Mouse (Mus musculus): ENCODE data around the gene 1700016D06Rik.
A peak's percentile ranks its signal among the peaks of the same experiment; 100 is the strongest.

Gene 1700016D06Rik

GRCm38 (mm10) chr8:11701033-11701362 is at the start of gene 1700016D06Rik:
Gene 1700016D06Rik (minus strand): TSS chr8:11701063.
- no peak for DNase-seq (ENCODE audit: low spot score)

DNA sequence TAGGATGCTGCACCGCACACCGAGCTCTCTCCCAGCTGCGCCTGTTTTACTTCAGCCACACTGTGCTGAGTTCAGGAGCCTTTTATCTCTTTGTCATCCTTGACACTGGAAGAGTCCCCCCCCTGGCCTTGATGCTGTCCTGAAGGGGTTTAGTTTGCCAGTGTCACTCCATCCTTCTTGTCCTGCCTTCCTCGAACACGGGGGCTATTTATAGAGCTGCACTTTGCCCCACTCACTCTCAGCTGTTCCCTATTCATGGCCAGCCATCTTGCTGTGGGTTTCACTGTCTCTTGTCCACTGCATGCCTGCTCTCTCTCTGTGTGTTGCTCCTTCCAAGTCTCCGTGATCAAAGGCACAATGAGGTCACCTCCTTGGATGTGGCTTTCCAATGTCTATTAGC is 48.6 kb upstream of the 1700016D06Rik start:
- DNase-seq (ENCODE audit: low spot score) = no peak

DNA sequence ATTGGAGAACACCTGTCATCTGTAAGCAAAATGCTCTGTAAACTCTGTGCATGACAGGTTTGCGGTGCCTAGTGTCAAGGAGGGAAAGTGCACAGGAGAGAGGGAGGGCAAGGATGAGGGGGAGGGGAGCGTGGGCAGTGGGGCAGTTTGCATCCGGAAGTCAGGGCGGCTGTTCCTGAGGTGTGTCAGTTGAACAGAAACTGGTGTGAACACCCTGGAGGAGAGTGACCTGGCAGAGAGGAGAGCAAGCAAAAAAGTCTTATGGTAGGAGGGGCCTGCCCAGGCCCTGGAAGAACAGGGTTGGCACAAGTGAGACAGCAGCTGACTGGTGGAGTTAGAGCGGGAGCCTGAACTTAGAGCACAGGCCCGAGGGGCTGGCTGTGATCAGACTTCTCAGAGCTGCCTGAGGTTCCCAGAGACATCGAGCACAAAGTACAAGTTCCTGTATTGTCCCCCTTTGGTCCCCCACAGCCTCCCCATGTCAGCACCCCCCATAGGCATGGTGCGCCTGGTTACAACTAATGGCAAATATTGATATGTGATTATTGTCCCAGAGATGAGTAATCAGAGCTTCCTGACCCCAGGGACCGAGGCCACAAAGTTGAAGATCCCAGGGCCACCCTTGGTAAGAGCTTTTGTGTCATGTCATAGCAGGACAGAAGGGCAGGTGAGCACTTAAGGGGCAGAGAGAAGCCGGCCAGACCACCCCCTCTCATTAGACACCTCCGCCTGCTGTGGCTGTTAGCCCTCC is 46.2 kb upstream of the 1700016D06Rik start:
- no peak for DNase-seq (ENCODE audit: low spot score)

GRCm38 (mm10) chr8:11743580-11743979 is 42.7 kb upstream of the 1700016D06Rik start:
- no peak for DNase-seq (ENCODE audit: low spot score)

DNA sequence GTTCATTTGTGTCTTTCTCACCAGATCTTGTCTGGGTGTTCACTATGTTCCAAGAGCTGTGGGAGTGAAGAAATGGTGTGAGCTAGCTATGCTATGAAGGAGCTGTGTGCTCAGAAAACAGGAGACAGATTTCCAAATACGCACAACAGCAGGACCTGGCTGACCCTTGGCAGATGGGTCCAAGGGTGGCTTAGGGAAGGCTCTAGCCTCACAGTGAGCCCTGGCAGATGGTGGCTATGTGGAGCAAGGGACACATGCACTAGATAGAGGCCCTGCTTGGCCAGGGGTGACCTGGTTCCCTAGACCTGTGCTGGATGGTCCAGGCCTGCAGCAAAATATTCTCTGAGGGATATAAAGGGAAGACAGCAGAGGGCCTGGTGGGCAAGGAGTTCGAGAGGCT is 40.0 kb upstream of the 1700016D06Rik start:
- DNase-seq (ENCODE audit: low spot score) = no peak

GRCm38 (mm10) chr8:11739082-11739481 is 38.2 kb upstream of the 1700016D06Rik start:
- no peak for DNase-seq (ENCODE audit: low spot score)

GRCm38 (mm10) chr8:11737096-11737495 is 36.2 kb upstream of the 1700016D06Rik start:
- DNase-seq (ENCODE audit: low spot score) = peak; percentile 43

GRCm38 (mm10) chr8:11735672-11736235 is 34.9 kb upstream of the 1700016D06Rik start:
- DNase-seq (ENCODE audit: low spot score) = no peak

- peak; percentile 19 for DNase-seq (ENCODE audit: low spot score)
Observed at GRCm38 (mm10) chr8:11730271-11730940, 29.5 kb upstream of the 1700016D06Rik start.

DNA sequence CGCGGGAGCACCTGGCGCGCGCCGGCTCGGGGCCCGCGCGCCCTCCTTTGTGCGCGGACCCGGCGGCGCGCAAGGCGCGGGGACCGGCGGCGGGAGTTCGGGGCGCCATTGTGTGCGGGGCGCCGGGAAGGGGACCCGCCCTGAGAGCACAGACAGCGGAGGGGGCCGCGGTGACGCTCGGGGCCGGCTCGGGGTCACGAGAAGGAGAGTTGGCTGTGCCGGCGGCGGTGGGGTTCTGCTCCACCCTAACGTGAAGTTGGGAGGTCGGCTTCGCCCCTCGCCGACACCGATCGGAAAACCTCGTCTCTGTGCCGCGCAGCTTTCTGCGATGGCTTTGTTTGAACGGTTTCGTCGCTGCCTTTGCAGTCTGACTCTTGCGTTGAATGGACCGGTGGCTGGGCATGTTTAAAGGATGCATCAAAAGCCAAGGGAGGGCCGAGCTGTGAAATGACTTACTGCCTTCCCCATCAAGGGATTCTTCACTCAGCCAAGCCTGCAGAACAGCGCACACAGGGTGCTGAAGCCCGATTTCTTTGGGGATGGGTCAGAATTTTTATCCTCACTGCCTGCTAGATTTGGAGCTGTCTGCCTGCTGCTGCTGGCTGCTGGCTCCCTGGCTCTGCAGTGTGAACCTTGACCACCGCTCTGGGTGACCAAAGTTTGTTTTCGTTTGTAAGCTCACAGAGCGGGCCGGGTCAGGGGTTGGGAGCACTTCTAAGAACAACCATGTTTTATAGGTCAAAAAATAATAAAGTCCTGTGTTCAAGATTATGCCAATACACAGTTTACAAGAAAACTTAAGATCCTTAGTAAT is 27.8 kb upstream of the 1700016D06Rik start:
- DNase-seq (ENCODE audit: low spot score) = no peak

GRCm38 (mm10) chr8:11727651-11728481 is 27.0 kb upstream of the 1700016D06Rik start, which contains the start of gene Arhgef7:
Gene Arhgef7 (plus strand): TSS chr8:11727721.
- no peak for DNase-seq (ENCODE audit: low spot score)

DNA sequence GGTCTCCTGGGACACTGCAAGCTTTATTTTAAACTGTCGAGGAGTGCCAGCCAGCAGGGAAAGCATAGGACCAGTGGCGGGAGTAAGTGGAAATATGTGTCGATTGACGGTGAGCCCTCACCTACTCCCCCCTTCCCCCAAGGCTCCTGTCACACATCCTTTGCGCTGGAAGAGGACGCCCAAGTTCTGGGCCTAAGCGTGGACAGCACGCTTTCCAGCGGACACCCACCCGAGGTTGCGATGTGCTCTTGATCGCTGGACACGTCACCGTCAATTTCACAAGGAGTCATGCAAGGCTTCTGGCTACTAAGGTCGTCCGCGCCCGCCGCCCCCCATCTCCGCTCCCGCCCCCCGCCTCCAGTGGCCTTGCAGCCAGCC is 26.4 kb upstream of the 1700016D06Rik start:
- DNase-seq (ENCODE audit: low spot score) = no peak

GRCm38 (mm10) chr8:11717194-11717593 is 16.3 kb upstream of the 1700016D06Rik start:
- no peak for DNase-seq (ENCODE audit: low spot score)

GRCm38 (mm10) chr8:11712244-11712643 is 11.4 kb upstream of the 1700016D06Rik start:
- DNase-seq (ENCODE audit: low spot score) = no peak

- no peak for DNase-seq (ENCODE audit: low spot score)
Observed at GRCm38 (mm10) chr8:11710415-11710814, 9.6 kb upstream of the 1700016D06Rik start.

DNA sequence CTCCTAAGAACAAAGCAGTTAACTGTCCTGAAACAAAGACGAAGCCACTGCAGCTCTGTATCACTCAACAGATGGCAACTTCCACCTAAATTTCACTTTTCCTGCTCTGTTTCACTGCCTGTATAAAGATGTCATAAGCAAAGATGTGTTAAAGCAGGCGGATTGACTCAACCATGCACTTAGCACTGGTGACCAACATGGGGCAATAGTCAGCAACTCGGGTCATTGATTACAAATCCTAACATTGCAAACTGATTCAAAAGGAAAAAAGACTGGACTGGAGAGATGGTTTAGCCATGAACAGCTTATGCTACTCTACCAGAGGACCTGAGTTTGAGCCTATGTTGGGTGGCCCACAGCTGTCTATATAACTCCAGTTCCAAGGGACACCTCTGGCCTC is 8.7 kb upstream of the 1700016D06Rik start:
- no peak for DNase-seq (ENCODE audit: low spot score)

DNA sequence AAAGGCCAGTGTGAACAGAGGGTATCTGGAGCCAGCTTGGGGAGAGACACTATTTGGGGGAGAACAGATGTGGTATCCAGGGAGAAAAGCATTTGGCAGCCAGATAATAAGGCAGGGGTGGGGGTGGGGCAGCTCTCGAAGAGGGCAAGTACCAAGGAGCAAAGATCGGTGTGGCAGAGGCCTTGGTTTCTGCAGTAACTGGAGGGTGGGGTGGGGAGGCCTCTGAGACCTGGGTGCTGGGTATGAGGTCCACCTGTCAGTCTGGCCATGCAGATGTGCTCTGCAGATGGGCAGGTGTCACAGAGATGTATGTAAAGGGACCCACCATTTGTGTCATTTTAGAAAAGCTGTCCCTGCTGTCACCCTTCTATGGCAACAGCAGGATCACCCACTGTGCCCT is 8.0 kb upstream of the 1700016D06Rik start:
- DNase-seq (ENCODE audit: low spot score) = no peak

- DNase-seq (ENCODE audit: low spot score) = no peak
Observed at GRCm38 (mm10) chr8:11707701-11708100, 6.8 kb upstream of the 1700016D06Rik start.

- no peak for DNase-seq (ENCODE audit: low spot score)
Observed at GRCm38 (mm10) chr8:11705818-11706217, 5.0 kb upstream of the 1700016D06Rik start.

DNA sequence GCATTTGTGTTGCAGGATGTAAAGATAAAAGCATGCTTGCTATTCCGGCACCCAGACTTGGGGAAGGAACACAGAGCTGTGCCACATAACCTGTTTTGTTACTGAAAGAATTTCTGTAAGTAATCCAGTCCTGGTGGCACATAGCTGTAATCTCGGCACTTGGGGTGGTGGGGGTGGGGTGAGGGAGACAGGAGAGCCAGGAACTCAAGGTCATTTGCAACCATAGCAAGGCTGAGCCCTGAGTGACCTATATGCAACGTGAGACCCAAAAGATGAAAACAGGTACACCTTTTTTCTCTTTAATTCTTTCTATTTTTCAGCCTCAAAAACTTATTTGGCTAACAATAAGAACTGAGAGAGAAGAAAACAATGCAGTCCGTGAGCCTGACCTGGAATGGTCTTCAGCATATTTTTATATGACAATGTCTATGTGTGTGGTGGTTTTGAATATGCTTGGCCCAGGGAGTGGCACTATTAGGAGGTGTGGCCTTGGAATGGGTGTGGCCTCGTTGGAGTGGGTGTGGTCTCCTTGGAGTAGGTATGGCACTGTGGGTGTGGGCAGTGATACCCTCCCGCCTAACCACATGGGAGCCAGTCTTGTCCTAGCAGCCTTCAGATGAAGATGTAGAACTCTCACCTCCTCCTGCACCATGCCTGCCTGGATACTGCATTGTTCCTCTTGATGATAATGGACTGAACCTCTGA is 4.0 kb upstream of the 1700016D06Rik start:
- DNase-seq (ENCODE audit: low spot score) = no peak

DNA sequence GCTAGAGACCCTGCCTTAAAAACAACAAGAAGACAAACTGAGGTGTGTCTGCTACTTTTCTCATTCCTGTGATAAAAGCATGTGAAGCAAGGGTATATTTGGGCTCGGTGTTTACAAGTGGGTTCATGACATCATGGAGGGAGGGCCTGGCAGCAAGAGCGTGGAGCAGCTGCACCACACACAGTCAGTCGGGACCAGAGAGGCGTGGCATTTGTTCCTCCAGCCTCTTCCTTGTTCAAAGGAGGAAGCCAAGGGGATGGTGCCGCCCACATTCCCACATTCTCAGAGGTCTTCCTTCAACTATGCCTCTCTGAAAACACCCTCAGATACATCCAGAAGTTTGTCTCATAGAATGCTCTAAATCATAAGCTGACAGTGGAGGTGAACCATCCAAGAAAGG is 2.9 kb upstream of the 1700016D06Rik start:
- DNase-seq (ENCODE audit: low spot score) = no peak
